Mouse (Mus musculus) intestine, embryonic 16.5 days (tissue): ENCODE results near the gene Kif1bp. TPM values are rescaled to one million over a fixed set of nuclear protein-coding genes. Genes with fewer than 3 reads are reported as not detected.
"Not testable (repeated sequence)": the region's sequence is repeated elsewhere in the genome, so short reads cannot be mapped to it uniquely, and the experiment has no call there.

ENCODE experiments used
- ATAC-seq: fragments of 200-750 bp; cut with Nextera tagmentation; 2 replicates; pipeline ENCODE4 v1.8.0; 2017; ENCODE audit warnings: moderate TSS enrichment, moderate library complexity
- H3K27ac ChIP-seq: fragments of 300-500 bp; sonication (generic); 2 replicates; pipeline ENCODE4 v1.5.1; 2014; ENCODE audit warnings: mild to moderate bottlenecking, low read length
- H3K27me3 ChIP-seq: fragments of 300-500 bp; sonication (generic); replicated peaks from 2 replicates; pipeline ENCODE4 v1.6.1; 2014; ENCODE audit warnings: low read length, control low read depth, mixed read lengths; ENCODE audit not compliant: control insufficient read depth, insufficient read depth
- H3K36me3 ChIP-seq: fragments of 300-500 bp; sonication (generic); 2 replicates; pipeline ENCODE4 v1.6.1; 2014; ENCODE audit warnings: low read length, control low read depth; ENCODE audit not compliant: control insufficient read depth, insufficient read depth
- H3K4me1 ChIP-seq: fragments of 300-500 bp; sonication (generic); 2 replicates; pipeline ENCODE4 v1.6.1; 2014; ENCODE audit warnings: low read length, control low read depth, mixed read lengths; ENCODE audit not compliant: control insufficient read depth, insufficient read depth
- H3K4me2 ChIP-seq: fragments of 300-500 bp; sonication (generic); 2 replicates; pipeline ENCODE4 v1.6.1; 2014; ENCODE audit warnings: low read depth, low read length, control low read depth
- H3K4me3 ChIP-seq: fragments of 300-500 bp; sonication (generic); 2 replicates; pipeline ENCODE4 v1.5.1; 2014; ENCODE audit warnings: mild to moderate bottlenecking, low read length
- H3K9ac ChIP-seq: fragments of 300-500 bp; sonication (generic); 2 replicates; pipeline ENCODE4 v1.6.1; 2014; ENCODE audit warnings: low read depth, low read length
- H3K9me3 ChIP-seq: fragments of 300-500 bp; sonication (generic); 2 replicates; pipeline ENCODE4 v1.6.1; 2016; ENCODE audit warnings: low read length, control low read depth; ENCODE audit not compliant: control insufficient read depth
- WGBS: fragments of 180-500 bp; shearing (Covaris S2); extraction: QIAGEN DNeasy Blood & Tissue Kit; methylation state at CpG from one replicate; pipeline ENCODE4 v1.1.7; 2014; 5-methylcytosine and 5-hydroxymethylcytosine counted together
- polyA plus RNA-seq: library from polyadenylated mRNA; unstranded; fragments of >200 nt; fragmentation: Nextera tagmentation; extraction: Ambion mirVana; gene quantifications from 2 replicates; pipeline ENCODE4 v1.2.1, GENCODE M21; 2015

Kif1bp gene
- polyA plus RNA-seq, 1 experiment from 2014 or later = 23.0 TPM

DNA sequence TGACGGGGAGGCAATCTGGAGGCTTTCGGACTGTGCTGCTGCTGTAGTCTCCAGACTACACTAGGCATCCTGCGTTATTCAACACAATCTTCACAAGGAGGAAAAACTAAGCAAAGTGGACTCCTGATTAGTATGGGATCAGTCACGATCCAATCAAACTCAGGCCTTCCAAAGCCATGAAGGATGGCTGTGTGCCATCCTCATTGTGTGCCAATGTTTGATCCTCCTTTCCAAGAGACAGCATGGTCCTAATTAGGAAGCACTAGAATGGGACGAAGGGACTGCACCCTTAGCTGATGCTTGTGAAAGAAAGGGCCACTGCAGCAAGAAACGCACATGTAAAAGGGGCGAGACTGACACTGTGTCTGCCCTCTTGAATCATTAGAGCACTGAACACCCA lies 14.2 kb upstream of the Kif1bp start:
- ATAC-seq = no peak
- no peaks in the 10 kb centered on the region for H3K4me1 ChIP-seq
- H3K9ac ChIP-seq = no peak overlapping the region
- WGBS = 91% methylated on average over 7 of the region's 7 CpGs
- H3K4me2 ChIP-seq = no peak overlapping the region
- no peaks in the 10 kb centered on the region for H3K9me3 ChIP-seq
- H3K27me3 ChIP-seq = no peaks in the 10 kb centered on the region
- no peak overlapping the region for H3K4me3 ChIP-seq
- no peak overlapping the region for H3K27ac ChIP-seq
- H3K36me3 ChIP-seq = peaks cover 10% of the 10 kb centered on the region

DNA sequence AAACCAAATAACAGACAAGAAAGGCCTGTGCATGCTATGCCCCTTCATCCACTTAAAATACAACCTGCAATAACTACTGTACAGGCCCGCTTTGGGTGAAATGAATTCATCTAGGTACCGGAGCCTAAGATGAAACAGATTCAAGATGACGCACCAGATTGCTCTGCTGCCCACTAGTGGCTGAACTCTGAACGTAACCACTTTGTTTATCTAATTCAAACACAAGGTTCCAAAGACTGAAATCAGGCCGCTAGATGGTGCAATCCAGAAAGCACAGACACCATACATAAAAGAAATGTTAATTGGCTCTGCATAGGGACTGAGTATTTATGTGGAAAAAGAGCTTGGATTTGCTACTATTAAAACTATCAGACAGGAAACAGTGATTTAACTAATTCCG lies 11.9 kb upstream of the Kif1bp start:
- H3K9ac ChIP-seq = no peak overlapping the region
- H3K9me3 ChIP-seq = no peaks in the 10 kb centered on the region
- 31% methylated on average over 6 of the region's 6 CpGs for WGBS
- no peaks in the 10 kb centered on the region for H3K4me1 ChIP-seq
- peak; percentile 65; the same call in 1 of the 2 replicates for ATAC-seq
- H3K4me3 ChIP-seq = no peak overlapping the region
- H3K4me2 ChIP-seq = no peak overlapping the region
- H3K27ac ChIP-seq = no peak overlapping the region
- peaks cover 11% of the 10 kb centered on the region; the same call in 1 of the 2 replicates for H3K36me3 ChIP-seq
- no peaks in the 10 kb centered on the region for H3K27me3 ChIP-seq

DNA sequence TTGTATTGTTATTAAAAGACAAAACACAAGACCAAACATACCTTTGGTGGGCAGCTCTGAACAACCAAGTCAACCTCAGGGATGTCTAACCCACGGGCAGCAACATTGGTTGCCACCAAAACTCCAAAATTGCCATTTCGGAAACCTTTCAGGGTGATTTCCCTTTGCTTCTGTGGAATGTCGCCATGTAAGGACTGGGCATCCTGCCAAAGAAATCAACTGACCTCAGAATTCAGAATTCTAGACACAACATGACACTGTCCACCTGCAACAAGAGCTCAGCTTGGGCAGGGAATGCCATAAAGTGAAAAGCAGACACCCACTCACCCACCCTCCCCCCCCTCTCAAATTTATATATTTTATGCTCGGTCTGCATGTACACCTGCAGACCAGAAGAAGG lies 10.4 kb upstream of the Kif1bp start:
- H3K9me3 ChIP-seq = no peaks in the 10 kb centered on the region
- no peak overlapping the region for H3K4me3 ChIP-seq
- no peak overlapping the region for H3K27ac ChIP-seq
- no peak overlapping the region for H3K4me2 ChIP-seq
- H3K36me3 ChIP-seq = peaks cover 19% of the 10 kb centered on the region
- H3K9ac ChIP-seq = no peak overlapping the region
- no peaks in the 10 kb centered on the region for H3K27me3 ChIP-seq
- 76% methylated on average over 4 of the region's 4 CpGs for whole genome bisulfite sequencing
- no peaks in the 10 kb centered on the region for H3K4me1 ChIP-seq
- no peak for ATAC-seq

DNA sequence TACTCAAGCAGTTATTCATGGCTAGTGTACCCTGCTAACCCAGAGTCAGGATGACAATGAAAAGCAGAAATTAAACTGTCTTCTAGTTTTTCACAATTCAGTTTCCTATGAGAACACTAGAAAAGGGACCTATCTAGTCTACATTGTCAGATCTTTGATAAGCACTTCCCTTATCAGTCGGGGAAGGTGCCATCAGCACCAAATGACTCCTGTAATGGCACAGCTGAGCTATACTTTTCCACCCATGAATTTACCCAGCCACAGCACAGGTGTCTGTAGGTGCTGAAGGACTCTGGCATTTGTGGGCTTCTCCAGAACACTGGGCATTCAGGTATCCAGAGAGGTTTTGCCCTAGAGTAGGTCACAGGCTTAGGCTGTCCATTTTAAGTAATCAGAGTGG lies 5.0 kb upstream of the Kif1bp start:
- Histone ChIP-seq H3K36me3 (peaks cover 39% of the 10 kb centered on the region), H3K9ac (no peak overlapping the region), H3K4me2 (no peak overlapping the region), H3K4me3 (no peak overlapping the region), H3K9me3 (no peaks in the 10 kb centered on the region), H3K27me3 (no peaks in the 10 kb centered on the region), H3K4me1 (no peaks in the 10 kb centered on the region), H3K27ac (no peak overlapping the region)
- 79% methylated on average over 1 of the region's 1 CpGs for WGBS
- no peak for ATAC-seq

DNA sequence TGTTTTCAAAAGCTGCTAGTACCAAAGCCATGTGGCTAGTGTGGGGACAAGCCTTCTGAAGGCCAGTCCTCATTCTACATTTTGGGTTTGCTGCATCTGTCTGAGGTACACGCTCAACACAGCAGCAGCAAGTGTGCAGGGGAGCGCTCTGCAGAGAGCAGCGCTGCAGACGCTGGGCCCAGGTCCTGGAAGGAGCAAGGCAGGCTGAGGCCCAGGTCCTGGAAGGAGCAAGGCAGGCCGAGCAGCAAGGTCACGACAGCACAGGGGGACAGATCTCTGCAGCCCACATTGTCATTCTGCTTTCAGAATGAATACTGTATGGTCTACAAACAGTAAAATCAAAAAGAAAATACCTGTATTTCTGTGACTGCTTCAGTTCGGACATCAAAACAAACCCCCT lies 4.4 kb upstream of the Kif1bp start:
- H3K4me2 ChIP-seq = no peak overlapping the region
- peaks cover under 1% of the 10 kb centered on the region for H3K4me1 ChIP-seq
- H3K36me3 ChIP-seq = peaks cover 39% of the 10 kb centered on the region
- H3K4me3 ChIP-seq = no peak overlapping the region
- H3K9ac ChIP-seq = no peak overlapping the region
- no peak for ATAC-seq
- H3K27me3 ChIP-seq = no peaks in the 10 kb centered on the region
- H3K9me3 ChIP-seq = no peaks in the 10 kb centered on the region
- 77% methylated on average over 7 of the region's 7 CpGs for WGBS
- H3K27ac ChIP-seq = no peak overlapping the region

DNA sequence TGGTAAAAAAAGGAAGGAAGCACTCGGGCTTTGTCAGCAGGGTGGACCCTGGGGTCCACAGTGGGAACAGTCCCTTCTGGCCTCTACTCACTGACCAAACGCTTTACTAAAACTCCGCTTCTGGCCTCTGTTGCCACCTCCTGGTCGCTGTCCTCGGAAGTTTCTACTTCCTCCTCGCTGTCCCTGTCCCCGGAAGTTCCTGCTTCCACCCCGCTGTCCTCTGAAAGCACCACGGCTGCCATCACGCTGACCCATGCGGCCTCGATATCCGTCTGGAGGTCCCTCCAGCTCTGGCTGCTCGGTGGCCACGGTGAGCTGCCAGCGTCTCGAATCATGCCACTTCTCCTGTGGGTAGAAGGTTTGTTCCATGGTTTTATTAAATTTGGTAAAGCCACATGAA lies 4.0 kb upstream of the Kif1bp start:
- Histone ChIP-seq H3K4me3 (no peak overlapping the region), H3K27ac (no peak overlapping the region), H3K9ac (no peak overlapping the region), H3K36me3 (peaks cover 39% of the 10 kb centered on the region), H3K9me3 (no peaks in the 10 kb centered on the region), H3K4me2 (no peak overlapping the region), H3K27me3 (no peaks in the 10 kb centered on the region), H3K4me1 (peaks cover 5% of the 10 kb centered on the region)
- 87% methylated on average over 17 of the region's 17 CpGs for WGBS
- no peak for ATAC-seq

DNA sequence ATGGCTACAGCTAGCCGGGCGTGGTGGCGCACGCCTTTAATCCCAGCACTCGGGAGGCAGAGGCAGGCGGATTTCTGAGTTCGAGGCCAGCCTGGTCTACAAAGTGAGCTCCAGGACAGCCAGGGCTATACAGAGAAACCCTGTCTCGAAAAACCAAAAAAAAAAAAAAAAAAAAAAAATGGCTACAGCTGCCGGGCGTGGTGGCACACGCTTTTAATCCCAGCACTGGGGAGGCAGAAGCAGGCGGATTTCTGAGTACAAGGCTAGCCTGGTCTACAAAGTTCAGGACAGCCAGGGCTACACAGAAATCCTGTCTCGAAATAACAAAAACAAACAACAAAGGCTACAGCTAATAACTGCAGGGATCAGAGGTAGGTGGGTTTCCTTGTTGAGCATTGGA lies 872 bp upstream of the Kif1bp start:
- not testable (repeated sequence) for ATAC-seq, H3K27ac ChIP-seq, H3K9ac ChIP-seq, H3K27me3 ChIP-seq, H3K9me3 ChIP-seq, H3K4me1 ChIP-seq, H3K4me3 ChIP-seq, H3K4me2 ChIP-seq
- peaks cover 24% of the 10 kb centered on the region for H3K36me3 ChIP-seq
- WGBS = 92% methylated on average over 12 of the region's 13 CpGs

DNA sequence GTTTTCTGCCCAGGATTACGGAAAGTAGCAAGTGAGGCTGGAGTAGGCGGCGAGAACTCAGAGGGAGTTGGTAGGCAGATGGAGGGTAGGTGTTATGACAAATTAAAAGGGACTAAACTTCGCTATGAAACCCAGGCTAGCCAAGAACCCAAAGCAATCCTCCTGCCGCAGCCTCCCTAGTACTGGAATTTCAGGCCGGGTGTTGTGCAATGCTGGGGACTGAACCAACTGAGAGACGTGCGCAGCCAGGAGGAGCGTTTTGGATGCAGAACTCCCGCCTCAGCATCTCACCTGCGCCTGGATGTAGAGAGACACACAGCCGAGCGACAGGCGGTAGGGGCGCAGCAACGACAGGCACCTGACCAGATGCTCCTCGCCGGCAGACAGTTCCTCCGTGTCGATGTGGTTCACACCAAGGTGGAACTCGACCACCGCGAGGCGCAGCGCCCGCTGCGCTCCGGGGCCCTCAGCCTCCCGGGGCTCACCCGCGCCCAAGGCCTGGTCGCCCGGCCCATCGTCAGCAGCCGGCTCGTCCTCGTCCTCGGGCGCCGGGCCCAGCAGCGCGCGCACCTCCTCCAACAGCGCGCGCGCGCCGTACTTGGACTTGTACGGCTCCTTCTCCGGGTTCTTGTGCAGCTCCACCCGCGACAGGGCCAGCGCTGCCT lies 452 bp downstream of the Kif1bp start:
- peak overlapping the region; percentile 88 for H3K9ac ChIP-seq
- H3K27ac ChIP-seq = peak overlapping the region; percentile 67
- H3K4me3 ChIP-seq = peak overlapping the region; percentile 93
- no peaks in the 10 kb centered on the region for H3K27me3 ChIP-seq
- WGBS = under 1% methylated on average over 54 of the region's 54 CpGs
- no peaks in the 10 kb centered on the region for H3K9me3 ChIP-seq
- H3K4me2 ChIP-seq = peak overlapping the region; percentile 89
- H3K4me1 ChIP-seq = peaks cover 9% of the 10 kb centered on the region
- H3K36me3 ChIP-seq = peaks cover 13% of the 10 kb centered on the region
- ATAC-seq = peak; percentile 87

DNA sequence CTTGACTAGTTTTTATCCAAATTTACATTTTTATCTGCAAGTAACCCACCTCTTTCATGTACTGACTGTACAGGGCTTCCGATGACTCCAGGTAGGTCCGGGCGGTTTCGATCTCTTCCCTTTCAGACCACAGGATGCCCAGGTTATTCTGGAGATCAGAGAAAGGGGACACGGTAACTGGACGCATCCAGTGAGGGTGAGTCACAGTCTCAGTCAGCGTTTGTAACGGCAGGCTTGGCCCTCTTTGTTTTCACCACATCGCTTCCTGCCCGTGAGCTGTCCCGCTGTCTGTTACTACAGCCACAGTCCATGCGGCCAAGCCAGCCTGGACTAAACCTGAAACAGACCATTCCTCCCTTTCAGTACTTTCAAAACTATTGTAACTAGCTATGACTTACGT lies 3.3 kb downstream of the Kif1bp start:
- 0 out of 2 replicates have a peak, but pooled peaks cover 3% of the 10 kb centered on the region for H3K36me3 ChIP-seq
- H3K27me3 ChIP-seq = no peaks in the 10 kb centered on the region
- no peaks in the 10 kb centered on the region for H3K9me3 ChIP-seq
- H3K9ac ChIP-seq = no peak overlapping the region
- H3K27ac ChIP-seq = no peak overlapping the region
- ATAC-seq = no peak
- WGBS = 95% methylated on average over 13 of the region's 13 CpGs
- no peak overlapping the region for H3K4me3 ChIP-seq
- peaks cover 9% of the 10 kb centered on the region for H3K4me1 ChIP-seq
- H3K4me2 ChIP-seq = no peak overlapping the region
